Mouse (Mus musculus) lung, embryonic 16.5 days (tissue): ENCODE data around the gene Stmn3. TPM values are rescaled to one million over a fixed set of nuclear protein-coding genes. Genes with fewer than 3 reads are reported as not detected.
A peak's percentile ranks its signal among the peaks of the same experiment; 100 is the strongest.
"Not testable (repeated sequence)": the region's sequence is repeated elsewhere in the genome, so short reads cannot be mapped to it uniquely, and the experiment has no call there.

Experiments
- ATAC-seq: fragments of 200-750 bp; cut with Nextera tagmentation; 2 replicates; pipeline ENCODE4 v1.8.0; 2017; ENCODE audit warnings: low read depth, mild to moderate bottlenecking, moderate library complexity
- H3K27ac ChIP-seq: fragments of 300-500 bp; sonication (generic); 2 replicates; pipeline ENCODE4 v1.5.1; 2014; ENCODE audit warnings: mild to moderate bottlenecking, control low read depth, low read length
- H3K27me3 ChIP-seq: fragments of 300-500 bp; sonication (generic); 2 replicates; pipeline ENCODE4 v1.6.1; 2014; ENCODE audit warnings: low read depth, low read length, mixed read lengths; ENCODE audit not compliant: control insufficient read depth, insufficient read depth
- H3K36me3 ChIP-seq: fragments of 300-500 bp; sonication (generic); 2 replicates; pipeline ENCODE4 v1.6.1; 2014; ENCODE audit warnings: low read length; ENCODE audit not compliant: control insufficient read depth, insufficient read depth
- H3K4me1 ChIP-seq: fragments of 300-500 bp; sonication (generic); replicated peaks from 2 replicates; pipeline ENCODE4 v1.6.1; 2014; ENCODE audit warnings: low read length, mixed read lengths; ENCODE audit not compliant: control insufficient read depth, insufficient read depth
- H3K4me2 ChIP-seq: fragments of 300-500 bp; sonication (generic); 2 replicates; pipeline ENCODE4 v1.6.1; 2014; ENCODE audit warnings: low read depth, low read length, control low read depth
- H3K4me3 ChIP-seq: fragments of 300-500 bp; sonication (generic); 2 replicates; pipeline ENCODE4 v1.5.1; 2014; ENCODE audit warnings: mild to moderate bottlenecking, low read length, control low read depth
- H3K9ac ChIP-seq: fragments of 300-500 bp; sonication (generic); 2 replicates; pipeline ENCODE4 v1.6.1; 2014; ENCODE audit warnings: low read length, control low read depth
- H3K9me3 ChIP-seq: fragments of 300-500 bp; sonication (generic); 2 replicates; pipeline ENCODE4 v1.6.1; 2016; ENCODE audit warnings: low read length; ENCODE audit not compliant: control insufficient read depth
- WGBS: fragments of 180-500 bp; shearing (Covaris S2); extraction: QIAGEN DNeasy Blood & Tissue Kit; methylation state at CpG from one replicate; pipeline ENCODE4 v1.1.7; 2014; 5-methylcytosine and 5-hydroxymethylcytosine counted together
- polyA plus RNA-seq: library from polyadenylated mRNA; unstranded; fragments of >200 nt; fragmentation: Nextera tagmentation; extraction: Ambion mirVana; gene quantifications from 2 replicates; pipeline ENCODE4 v1.2.1, GENCODE M21; 2015

Gene Stmn3
- polyA plus RNA-seq, 1 experiment from 2014 or later, result 4.8 TPM

DNA sequence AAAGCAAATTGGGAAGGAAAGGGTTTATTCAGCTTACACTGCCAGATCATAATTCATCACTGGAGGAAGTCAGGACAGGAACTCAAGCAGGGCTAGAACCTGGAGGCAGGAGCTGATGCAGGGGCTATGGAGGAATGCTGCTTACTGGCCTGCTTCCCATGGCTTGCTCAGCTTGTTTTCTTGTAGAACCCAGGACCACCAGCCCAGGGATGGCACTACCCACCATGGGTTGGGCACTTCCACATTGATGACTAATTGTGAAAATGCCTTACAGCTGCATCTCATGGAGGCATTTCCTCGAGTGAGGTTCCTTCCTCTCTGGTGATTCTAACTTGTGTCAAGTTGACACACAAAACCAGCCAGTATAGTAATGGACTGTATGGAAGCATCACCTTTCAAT, 23.4 kb downstream of the Stmn3 start:
- Histone ChIP-seq H3K27me3 (no peaks in the 10 kb centered on the region), H3K27ac (no peak overlapping the region), H3K4me2 (no peak overlapping the region), H3K9ac (no peak overlapping the region), H3K9me3 (no peaks in the 10 kb centered on the region), H3K4me1 (peaks cover 12% of the 10 kb centered on the region), H3K36me3 (peaks cover 3% of the 10 kb centered on the region), H3K4me3 (no peak overlapping the region)
- ATAC-seq, result no peak
- WGBS, result 61% methylated on average over 1 of the region's 1 CpGs

DNA sequence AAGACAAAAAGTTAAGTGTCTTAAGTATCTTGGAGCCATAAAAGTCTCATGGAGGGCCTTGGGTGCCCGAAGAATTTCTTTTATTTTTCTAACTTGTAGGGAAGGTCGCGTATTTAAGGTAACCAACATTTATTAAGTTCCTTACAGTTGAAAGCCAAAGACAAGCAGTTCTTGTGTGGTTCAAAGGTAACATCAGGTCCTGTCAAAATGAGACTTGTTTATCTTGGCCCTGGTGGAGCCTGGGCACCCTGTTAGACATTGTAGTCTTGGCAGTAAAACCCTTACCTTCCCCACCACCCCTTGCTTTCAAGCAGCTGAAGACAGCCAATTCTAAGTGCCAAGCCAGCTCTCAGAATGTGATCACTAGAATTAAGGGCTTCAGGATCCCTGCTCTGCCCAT, 25.6 kb downstream of the Stmn3 start:
- Histone ChIP-seq H3K27ac (no peak overlapping the region), H3K9ac (peak overlapping the region; percentile 58), H3K9me3 (no peaks in the 10 kb centered on the region), H3K27me3 (no peaks in the 10 kb centered on the region), H3K36me3 (peaks cover 3% of the 10 kb centered on the region), H3K4me2 (peak overlapping the region; percentile 58), H3K4me1 (peaks cover 12% of the 10 kb centered on the region), H3K4me3 (peak overlapping the region; percentile 79)
- 62% methylated on average over 3 of the region's 3 CpGs for WGBS
- no peak for ATAC-seq

DNA sequence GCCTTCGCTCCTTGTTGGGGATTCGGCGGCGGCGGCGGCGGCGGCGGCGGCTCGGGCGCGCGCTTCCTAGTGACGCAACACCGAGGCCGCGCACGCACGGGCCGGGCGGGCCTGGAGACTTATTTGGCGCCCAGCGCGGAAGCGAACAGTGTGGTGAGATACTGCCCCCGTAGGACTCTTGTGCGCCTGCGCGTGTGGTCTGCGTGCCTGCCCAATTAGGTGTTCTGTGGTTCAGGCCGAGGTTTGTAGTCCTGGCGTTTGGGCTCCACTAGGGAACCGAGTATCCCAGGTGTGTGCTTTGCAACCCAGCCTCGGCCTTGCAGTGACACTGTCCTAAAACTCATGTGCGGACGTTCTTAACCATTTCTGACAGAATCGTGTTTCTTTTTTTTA, 26.3 kb downstream of the Stmn3 start, which contains the start of gene Gmeb2:
Gene Gmeb2, minus strand, starts transcription at position 78 of the 393 bp plus-strand sequence.
- H3K4me2 ChIP-seq, result peak within 1 kb of the TSS; percentile 84
- H3K9ac ChIP-seq, result peak within 1 kb of the TSS; percentile 96
- peak within 1 kb of the TSS; percentile 96 for H3K27ac ChIP-seq
- H3K9me3 ChIP-seq, H3K36me3 ChIP-seq, H3K27me3 ChIP-seq: not testable (repeated sequence)
- under 1% methylated on average over 19 of the region's 38 CpGs for WGBS
- ATAC-seq, result peak; percentile 98
- peaks cover 12% of the 10 kb centered on the region for H3K4me1 ChIP-seq
- H3K4me3 ChIP-seq, result peak within 1 kb of the TSS; percentile 79

DNA sequence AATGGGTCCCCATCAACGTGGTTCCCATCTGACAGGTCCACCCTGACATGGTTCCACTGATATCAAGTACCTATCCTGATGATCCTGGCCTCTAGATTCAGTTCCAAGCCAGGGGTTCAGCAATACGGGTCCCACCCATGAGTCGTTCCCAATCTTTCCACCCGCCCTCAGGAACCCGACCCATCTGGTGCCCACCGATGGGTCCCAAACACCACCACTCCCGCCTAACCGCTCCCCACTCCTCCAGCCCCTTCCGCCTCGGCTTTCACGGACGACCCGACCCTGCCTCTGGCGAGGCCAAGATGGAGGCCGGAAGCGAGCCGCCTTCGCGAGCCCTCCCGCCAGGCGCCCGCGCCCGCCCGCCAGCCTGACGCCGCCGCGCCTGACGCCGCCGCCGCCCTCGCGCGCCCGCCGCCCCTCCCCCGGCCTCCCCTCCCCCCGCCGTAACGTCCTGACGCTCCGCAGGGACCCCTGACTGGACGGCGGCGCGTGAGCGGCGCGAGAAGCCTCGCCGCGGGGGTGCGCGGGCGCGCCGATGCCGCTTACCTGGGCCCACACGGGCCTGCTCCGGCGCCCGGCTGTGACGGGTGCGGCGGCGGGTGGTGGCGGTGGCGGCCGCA, 26.9 kb downstream of the Stmn3 start:
- Histone ChIP-seq H3K27ac (peak overlapping the region; percentile 96), H3K36me3 (peaks cover 3% of the 10 kb centered on the region), H3K27me3 (no peaks in the 10 kb centered on the region), H3K9ac (peak overlapping the region; percentile 96), H3K4me2 (peak overlapping the region; percentile 84), H3K4me1 (peaks cover 12% of the 10 kb centered on the region), H3K9me3 (no peaks in the 10 kb centered on the region), H3K4me3 (peak overlapping the region; percentile 79)
- peak; percentile 92 for ATAC-seq
- WGBS, result 0% methylated on average over 17 of the region's 71 CpGs

DNA sequence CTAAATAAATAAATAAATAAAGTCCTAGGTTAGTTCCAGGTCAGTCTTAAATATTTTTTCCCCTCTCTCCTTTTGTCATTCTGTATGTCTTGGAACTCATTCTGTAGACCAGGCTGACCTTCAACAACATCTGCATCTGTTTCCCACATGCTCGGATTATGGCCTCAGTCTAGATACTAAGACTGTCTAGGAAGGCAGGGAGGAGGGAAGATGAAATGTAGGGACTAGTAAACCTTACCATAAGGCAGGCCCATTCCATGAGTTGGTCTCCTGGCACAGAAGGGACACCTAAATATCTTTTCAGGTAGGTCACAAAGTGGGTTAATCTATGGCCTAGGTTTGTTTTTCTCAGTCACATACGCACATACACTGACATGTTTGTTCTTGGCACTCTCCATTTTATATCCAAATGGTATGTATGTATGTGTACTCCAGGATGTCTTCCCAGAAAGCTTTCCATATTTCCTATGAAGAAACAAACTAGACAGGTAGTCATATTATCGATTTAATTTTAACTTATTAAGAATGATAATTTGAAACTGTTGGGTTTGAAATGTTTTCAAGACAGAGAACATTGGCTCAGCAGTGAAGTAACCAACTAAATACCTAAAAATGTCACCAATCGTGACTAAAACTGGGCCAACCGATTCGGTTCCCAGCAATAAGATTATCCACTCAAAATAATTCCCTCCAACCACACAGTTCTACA, 27.5 kb downstream of the Stmn3 start:
- peaks cover 12% of the 10 kb centered on the region for H3K4me1 ChIP-seq
- ATAC-seq, result no peak
- no peaks in the 10 kb centered on the region for H3K9me3 ChIP-seq
- peak overlapping the region; percentile 84 for H3K4me2 ChIP-seq
- no peaks in the 10 kb centered on the region for H3K27me3 ChIP-seq
- peak overlapping the region; percentile 79 for H3K4me3 ChIP-seq
- H3K27ac ChIP-seq, result peak overlapping the region; percentile 96
- 45% methylated on average over 6 of the region's 6 CpGs for WGBS
- peak overlapping the region; percentile 96 for H3K9ac ChIP-seq
- H3K36me3 ChIP-seq, result peaks cover 5% of the 10 kb centered on the region

DNA sequence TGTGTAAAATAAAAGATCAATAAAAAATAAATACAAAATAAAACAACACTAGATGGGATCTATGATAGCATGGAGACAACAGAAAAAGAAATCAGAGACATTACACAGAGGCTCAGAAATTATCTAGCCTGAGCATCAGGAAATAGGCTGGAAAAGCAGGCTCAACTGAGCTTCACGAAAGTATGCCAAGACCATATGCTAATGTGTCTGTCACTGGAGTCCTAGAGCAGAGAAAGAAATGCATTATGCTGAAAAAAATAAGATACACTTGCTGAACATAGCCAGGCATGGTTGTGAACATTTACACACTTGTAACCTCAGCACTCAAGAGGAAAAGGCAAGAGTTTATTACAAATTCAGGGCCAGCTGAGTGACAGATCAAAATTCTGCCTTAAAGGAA, 34.3 kb downstream of the Stmn3 start:
- 90% methylated on average over 1 of the region's 1 CpGs for WGBS
- Histone ChIP-seq H3K27ac (no peak overlapping the region), H3K9me3 (no peaks in the 10 kb centered on the region), H3K36me3 (peaks cover 15% of the 10 kb centered on the region), H3K4me3 (no peak overlapping the region), H3K27me3 (no peaks in the 10 kb centered on the region), H3K4me2 (no peak overlapping the region), H3K9ac (no peak overlapping the region), H3K4me1 (no peaks in the 10 kb centered on the region)
- no peak for ATAC-seq

DNA sequence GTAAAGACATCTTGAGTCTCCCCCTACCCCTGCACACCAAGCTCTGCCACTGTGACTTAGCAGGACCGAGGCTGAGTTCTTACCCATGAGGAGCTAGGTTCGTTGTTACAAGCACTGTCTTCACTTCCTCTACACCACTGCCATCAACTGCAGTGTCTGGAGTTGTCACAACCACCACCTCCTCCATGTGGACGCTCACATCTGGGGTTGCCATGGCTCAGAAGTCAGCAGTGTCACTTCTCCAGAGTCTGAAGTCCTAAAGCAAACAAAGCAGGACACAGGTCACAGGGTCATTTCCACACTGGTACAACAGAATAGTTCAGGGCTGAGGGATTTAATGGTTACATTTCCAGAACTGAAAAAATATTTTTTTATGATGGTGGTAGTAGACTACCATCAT, 36.4 kb downstream of the Stmn3 start:
- H3K36me3 ChIP-seq, result peaks cover 17% of the 10 kb centered on the region
- no peak overlapping the region for H3K4me3 ChIP-seq
- no peak overlapping the region for H3K4me2 ChIP-seq
- no peaks in the 10 kb centered on the region for H3K9me3 ChIP-seq
- H3K27ac ChIP-seq, result no peak overlapping the region
- no peaks in the 10 kb centered on the region for H3K4me1 ChIP-seq
- WGBS, result 52% methylated on average over 3 of the region's 3 CpGs
- no peak overlapping the region for H3K9ac ChIP-seq
- no peak for ATAC-seq
- H3K27me3 ChIP-seq, result no peaks in the 10 kb centered on the region

DNA sequence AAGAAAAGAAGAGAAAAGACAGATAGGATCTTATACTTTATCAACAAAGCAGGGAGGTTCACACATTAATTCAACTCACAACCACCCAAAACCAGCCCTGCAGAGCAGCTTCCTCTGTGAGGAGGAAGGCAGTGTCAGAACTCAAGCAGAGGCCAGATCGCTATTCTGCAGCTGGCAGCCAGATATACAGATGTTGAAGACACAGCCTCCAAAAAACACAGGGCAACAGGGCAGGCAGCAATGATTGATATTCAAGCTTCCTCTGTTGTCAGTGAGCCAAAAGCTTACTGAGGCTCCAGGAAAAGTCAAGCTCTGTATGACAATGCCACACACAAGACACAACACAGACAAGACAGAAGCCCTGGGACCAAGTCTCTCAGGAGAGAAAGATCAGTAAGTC, 37.5 kb downstream of the Stmn3 start:
- H3K27me3 ChIP-seq, result no peaks in the 10 kb centered on the region
- H3K27ac ChIP-seq, result no peak overlapping the region
- no peak overlapping the region for H3K4me2 ChIP-seq
- no peaks in the 10 kb centered on the region for H3K9me3 ChIP-seq
- WGBS, result 28% methylated on average over 1 of the region's 1 CpGs
- ATAC-seq, result peak; percentile 45
- no peaks in the 10 kb centered on the region for H3K4me1 ChIP-seq
- no peak overlapping the region for H3K9ac ChIP-seq
- peaks cover 15% of the 10 kb centered on the region for H3K36me3 ChIP-seq
- no peak overlapping the region for H3K4me3 ChIP-seq

DNA sequence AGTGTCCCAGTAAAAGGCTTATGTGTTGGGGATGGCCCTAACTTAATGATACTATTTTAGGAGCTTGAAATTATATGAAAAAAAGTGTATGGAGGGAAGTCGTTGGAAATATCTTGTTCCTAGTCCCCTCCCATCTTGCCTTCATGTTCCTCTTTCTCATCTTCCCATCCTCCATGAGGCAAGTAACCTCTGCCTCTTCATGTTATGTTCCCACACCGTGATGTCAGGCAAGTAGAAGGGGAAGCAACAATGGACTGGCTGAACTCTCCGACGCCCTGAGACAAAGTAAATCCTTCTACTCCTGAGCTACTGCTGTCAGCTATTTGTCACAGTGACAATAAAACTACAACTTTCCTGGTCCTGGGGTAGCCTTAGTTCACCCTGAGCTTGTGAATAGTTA, 39.7 kb downstream of the Stmn3 start:
- 87% methylated on average over 4 of the region's 4 CpGs for WGBS
- no peaks in the 10 kb centered on the region for H3K9me3 ChIP-seq
- no peak overlapping the region for H3K9ac ChIP-seq
- H3K4me2 ChIP-seq, result no peak overlapping the region
- H3K4me3 ChIP-seq, result no peak overlapping the region
- no peak for ATAC-seq
- H3K27me3 ChIP-seq, result no peaks in the 10 kb centered on the region
- H3K36me3 ChIP-seq, result peaks cover 20% of the 10 kb centered on the region
- no peaks in the 10 kb centered on the region for H3K4me1 ChIP-seq
- H3K27ac ChIP-seq, result no peak overlapping the region
